Mouse (Mus musculus) E14TG2a.4 (cell line): ENCODE results near the gene Gm12830.

ENCODE experiments used
- CTCF ChIP-seq: conservative IDR thresholded peaks from 2 replicates; pipeline ENCODE4 v1.5.1; 2014; ENCODE audit warnings: low read length
- NANOG ChIP-seq: IDR thresholded peaks from 2 replicates; pipeline ENCODE4 v1.6.1; 2014; ENCODE audit warnings: borderline replicate concordance, low read length, mixed read lengths

GRCm38 (mm10) chr4:114793836-114794235 is 27.7 kb upstream of the Gm12830 start:
- TF ChIP-seq CTCF (peak; percentile 78), NANOG (no peak)
